Mouse (Mus musculus) embryonic facial prominence, embryonic 14.5 days (tissue): ENCODE measurements at regions not wholly inside any gene's neighbourhood (a gene's known extent, or its start where the extent isn't known, plus 50 kb on each side); places are given as distances from the start of the nearest gene placed in this dataset.

ENCODE experiments used
- ATAC-seq: fragments of 200-750 bp; cut with Nextera tagmentation; 2 replicates; pipeline ENCODE4 v1.8.0; 2017; ENCODE audit warnings: low read depth, moderate number of reproducible peaks, moderate TSS enrichment
- DNase-seq: peaks from one replicate; pipeline ENCODE4 v3.0.0-alpha.2; 2015; ENCODE audit warnings: low spot score
- H3K27ac ChIP-seq: fragments of 300-500 bp; sonication (generic); replicated peaks from 2 replicates; pipeline ENCODE4 v1.5.1; 2014; ENCODE audit warnings: low read depth, mild to moderate bottlenecking, low read length, moderate library complexity
- H3K27me3 ChIP-seq: fragments of 300-500 bp; sonication (generic); replicated peaks from 2 replicates; pipeline ENCODE4 v1.6.1; 2014; ENCODE audit warnings: low read length; ENCODE audit not compliant: control insufficient read depth, insufficient read depth
- H3K36me3 ChIP-seq: fragments of 300-500 bp; sonication (generic); 2 replicates; pipeline ENCODE4 v1.6.1; 2014; ENCODE audit warnings: low read length, mixed read lengths; ENCODE audit not compliant: control insufficient read depth, insufficient read depth
- H3K4me1 ChIP-seq: fragments of 300-500 bp; sonication (generic); 2 replicates; pipeline ENCODE4 v1.6.1; 2014; ENCODE audit warnings: antibody characterized with exemption, low read length; ENCODE audit not compliant: control insufficient read depth, insufficient read depth
- H3K4me2 ChIP-seq: fragments of 300-500 bp; sonication (generic); 2 replicates; pipeline ENCODE4 v1.6.1; 2014; ENCODE audit warnings: low read depth, mild to moderate bottlenecking, low read length, moderate library complexity, mixed read lengths
- H3K4me3 ChIP-seq: fragments of 300-500 bp; sonication (generic); 2 replicates; pipeline ENCODE4 v1.5.1; 2014; ENCODE audit warnings: low read depth, mild to moderate bottlenecking, low read length
- H3K9ac ChIP-seq: fragments of 300-500 bp; sonication (generic); 2 replicates; pipeline ENCODE4 v1.6.1; 2014; ENCODE audit warnings: low read depth, mild to moderate bottlenecking, low read length, moderate library complexity, mixed read lengths
- H3K9me3 ChIP-seq: fragments of 300-500 bp; sonication (generic); 2 replicates; pipeline ENCODE4 v1.6.1; 2016; ENCODE audit warnings: low read length; ENCODE audit not compliant: control insufficient read depth
- WGBS: fragments of 180-500 bp; shearing (Covaris S2); extraction: QIAGEN DNeasy Blood & Tissue Kit; methylation state at CpG from one replicate; pipeline ENCODE4 v1.1.7; 2014; 5-methylcytosine and 5-hydroxymethylcytosine counted together

- DNase-seq (no peak), ATAC-seq (no peak)
- no peak overlapping the region for H3K9ac ChIP-seq
- H3K4me2 ChIP-seq, result no peak overlapping the region
- no peaks in the 10 kb centered on the region for H3K9me3 ChIP-seq
- WGBS, result 84% methylated on average over 9 of the region's 9 CpGs
- H3K4me3 ChIP-seq, result no peak overlapping the region
- H3K36me3 ChIP-seq, result no peaks in the 10 kb centered on the region
- H3K27ac ChIP-seq, result no peak overlapping the region
- no peaks in the 10 kb centered on the region for H3K27me3 ChIP-seq
- no peaks in the 10 kb centered on the region for H3K4me1 ChIP-seq
Measured at GRCm38 (mm10) chr4:31468306-31468705, 495.6 kb upstream of the Map3k7 start.

GRCm38 (mm10) chr4:31469803-31470202 lies 494.1 kb upstream of the Map3k7 start:
- 68% methylated on average over 4 of the region's 4 CpGs for WGBS
- no peaks in the 10 kb centered on the region for H3K9me3 ChIP-seq
- H3K4me1 ChIP-seq, result no peaks in the 10 kb centered on the region
- H3K4me2 ChIP-seq, result no peak overlapping the region
- H3K4me3 ChIP-seq, result no peak overlapping the region
- H3K36me3 ChIP-seq, result no peaks in the 10 kb centered on the region
- H3K27ac ChIP-seq, result no peak overlapping the region
- ATAC-seq, result no peak
- DNase-seq, result no peak
- H3K9ac ChIP-seq, result no peak overlapping the region
- no peaks in the 10 kb centered on the region for H3K27me3 ChIP-seq

- no peak for ATAC-seq
- WGBS, result 79% methylated on average over 3 of the region's 3 CpGs
- H3K27me3 ChIP-seq, result no peaks in the 10 kb centered on the region
Measured at GRCm38 (mm10) chr4:31492535-31492934, 471.4 kb upstream of the Map3k7 start.

GRCm38 (mm10) chr4:31493087-31493511 lies 470.8 kb upstream of the Map3k7 start:
- H3K9me3 ChIP-seq, result no peaks in the 10 kb centered on the region
- no peaks in the 10 kb centered on the region for H3K27me3 ChIP-seq
- ATAC-seq (no peak), DNase-seq (no peak)
- no peaks in the 10 kb centered on the region for H3K36me3 ChIP-seq
- H3K4me1 ChIP-seq, result no peaks in the 10 kb centered on the region
- 79% methylated on average over 3 of the region's 3 CpGs for WGBS
- H3K27ac ChIP-seq, result no peak overlapping the region
- H3K9ac ChIP-seq, result no peak overlapping the region
- H3K4me3 ChIP-seq, result no peak overlapping the region
- no peak overlapping the region for H3K4me2 ChIP-seq

More at GRCm38 (mm10) chr4:31492535-31492934, 471.4 kb upstream of the Map3k7 start:
- H3K4me2 ChIP-seq, result no peak overlapping the region
- no peak for DNase-seq
- H3K9ac ChIP-seq, result no peak overlapping the region
- no peaks in the 10 kb centered on the region for H3K36me3 ChIP-seq
- no peak overlapping the region for H3K4me3 ChIP-seq
- no peaks in the 10 kb centered on the region for H3K9me3 ChIP-seq
- H3K4me1 ChIP-seq, result no peaks in the 10 kb centered on the region
- H3K27ac ChIP-seq, result no peak overlapping the region

DNA sequence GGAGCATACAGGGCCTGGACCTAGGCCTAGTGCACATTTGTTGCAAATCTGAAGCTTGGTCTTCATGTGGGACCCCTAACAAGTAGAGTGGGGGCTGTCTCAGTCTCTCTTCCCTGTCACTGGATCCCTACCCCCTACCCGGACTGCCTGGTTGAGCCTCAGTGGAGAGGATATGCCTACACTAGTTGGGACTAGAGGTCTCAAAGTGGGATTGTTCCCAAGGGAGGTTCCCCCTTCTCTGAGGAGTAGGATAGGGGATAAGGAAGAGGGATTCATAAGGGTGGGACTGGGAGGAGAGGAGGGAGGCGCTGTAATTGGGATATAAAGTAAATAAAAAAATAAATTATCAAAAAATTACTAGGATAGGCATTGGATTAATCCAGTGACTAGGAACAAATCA lies 464.0 kb upstream of the Map3k7 start:
- no peaks in the 10 kb centered on the region for H3K4me1 ChIP-seq
- no peak overlapping the region for H3K4me3 ChIP-seq

DNA sequence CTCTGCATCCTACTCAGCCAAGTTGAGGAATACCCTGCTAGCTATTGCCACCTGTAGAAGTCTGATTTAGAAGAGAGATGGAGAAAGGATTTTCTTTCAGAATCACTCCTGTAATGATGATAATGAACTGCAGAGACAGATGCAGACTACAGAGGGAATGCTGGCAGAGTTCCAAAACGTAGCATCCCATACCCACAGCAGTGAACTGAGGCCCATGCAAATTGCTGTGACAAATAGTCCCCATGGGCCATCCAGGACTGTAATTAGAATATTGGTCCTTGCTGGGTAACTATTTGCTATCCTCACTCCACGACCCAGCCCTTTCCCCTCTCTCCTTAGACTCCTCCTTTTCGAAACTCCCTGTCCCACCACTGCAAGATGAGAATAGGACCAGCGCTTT lies 463.5 kb upstream of the Map3k7 start:
- no peaks in the 10 kb centered on the region for H3K36me3 ChIP-seq
- peak; percentile 55; the same call in 1 of the 2 replicates for ATAC-seq
- WGBS, result 49% methylated on average over 4 of the region's 4 CpGs
- no peak overlapping the region for H3K27ac ChIP-seq
- H3K9ac ChIP-seq, result no peak overlapping the region
- no peaks in the 10 kb centered on the region for H3K27me3 ChIP-seq
- peak; percentile 12 for DNase-seq
- no peak overlapping the region for H3K4me2 ChIP-seq
- no peak overlapping the region for H3K4me3 ChIP-seq
- H3K4me1 ChIP-seq, result no peaks in the 10 kb centered on the region
- H3K9me3 ChIP-seq, result no peaks in the 10 kb centered on the region

More for the DNA sequence above, 464.0 kb upstream of the Map3k7 start:
- Histone ChIP-seq H3K27me3 (no peaks in the 10 kb centered on the region), H3K4me2 (no peak overlapping the region), H3K9ac (no peak overlapping the region), H3K27ac (no peak overlapping the region), H3K9me3 (no peaks in the 10 kb centered on the region), H3K36me3 (no peaks in the 10 kb centered on the region)
- WGBS, result 86% methylated on average over 2 of the region's 2 CpGs
- ATAC-seq (no peak), DNase-seq (no peak)

- no peak overlapping the region for H3K4me3 ChIP-seq
- H3K36me3 ChIP-seq, result no peaks in the 10 kb centered on the region
- ATAC-seq, result no peak
- H3K27me3 ChIP-seq, result no peaks in the 10 kb centered on the region
- WGBS, result 37% methylated on average over 4 of the region's 4 CpGs
- no peaks in the 10 kb centered on the region for H3K9me3 ChIP-seq
- no peak overlapping the region for H3K9ac ChIP-seq
- DNase-seq, result peak; percentile 75
- H3K4me1 ChIP-seq, result no peaks in the 10 kb centered on the region
- H3K4me2 ChIP-seq, result no peak overlapping the region
- H3K27ac ChIP-seq, result no peak overlapping the region
Measured at GRCm38 (mm10) chr4:31525638-31526207, 438.2 kb upstream of the Map3k7 start.

- Histone ChIP-seq H3K27me3 (no peaks in the 10 kb centered on the region), H3K27ac (no peak overlapping the region), H3K4me1 (no peaks in the 10 kb centered on the region), H3K9ac (no peak overlapping the region), H3K4me3 (no peak overlapping the region), H3K4me2 (no peak overlapping the region), H3K9me3 (no peaks in the 10 kb centered on the region), H3K36me3 (no peaks in the 10 kb centered on the region)
- ATAC-seq (no peak), DNase-seq (no peak)
- WGBS, result 67% methylated on average over 1 of the region's 1 CpGs
Measured at GRCm38 (mm10) chr4:31536811-31537210, 427.1 kb upstream of the Map3k7 start.

GRCm38 (mm10) chr4:31553780-31554394 lies 410.0 kb upstream of the Map3k7 start:
- 87% methylated on average over 16 of the region's 16 CpGs for WGBS
- H3K4me1 ChIP-seq, result no peaks in the 10 kb centered on the region; the same call in 1 of the 2 replicates
- no peak overlapping the region for H3K27ac ChIP-seq
- DNase-seq (no peak), ATAC-seq (no peak)
- no peak overlapping the region for H3K4me2 ChIP-seq
- H3K4me3 ChIP-seq, result no peak overlapping the region
- H3K9ac ChIP-seq, result no peak overlapping the region
- H3K27me3 ChIP-seq, result no peaks in the 10 kb centered on the region
- no peaks in the 10 kb centered on the region for H3K36me3 ChIP-seq
- H3K9me3 ChIP-seq, result no peaks in the 10 kb centered on the region
